Mouse (Mus musculus) embryonic fibroblast, embryonic 13.5 days (primary cell): ENCODE data around the gene Snai3. TPM values are rescaled to one million over a fixed set of nuclear protein-coding genes. Genes with fewer than 3 reads are reported as not detected.

ENCODE experiments used
- H3K27ac ChIP-seq: 2 replicates; pipeline ENCODE4 v1.5.1; 2012; ENCODE audit warnings: low read length, control low read depth, inconsistent platforms; ENCODE audit not compliant: insufficient read depth
- H3K4me1 ChIP-seq: 2 replicates; pipeline ENCODE4 v1.6.1; 2011; ENCODE audit warnings: low read length; ENCODE audit not compliant: control insufficient read depth, insufficient read depth
- H3K4me3 ChIP-seq: 2 replicates; pipeline ENCODE4 v1.5.1; 2011; ENCODE audit warnings: mild to moderate bottlenecking, control low read depth, low read length; ENCODE audit not compliant: insufficient read depth
- CTCF ChIP-seq: IDR thresholded peaks from 2 replicates; pipeline ENCODE4 v1.5.1; 2011; ENCODE audit warnings: mild to moderate bottlenecking, control low read depth, low read length, moderate library complexity, borderline replicate concordance; ENCODE audit not compliant: insufficient read depth
- POLR2A ChIP-seq: IDR thresholded peaks from 2 replicates; pipeline ENCODE4 v1.6.1; 2011; ENCODE audit warnings: low read depth, mild to moderate bottlenecking, control low read depth, low read length, moderate library complexity
- polyA plus RNA-seq: library from polyadenylated mRNA; stranded (reverse); fragments of >200 nt; gene quantifications from 2 replicates; pipeline ENCODE4 v1.2.4, GENCODE M21; 2011; ENCODE audit warnings: low read depth; ENCODE audit not compliant: missing spikeins, insufficient read length

Snai3 gene
- polyA plus RNA-seq, 1 experiment, result not detected

DNA sequence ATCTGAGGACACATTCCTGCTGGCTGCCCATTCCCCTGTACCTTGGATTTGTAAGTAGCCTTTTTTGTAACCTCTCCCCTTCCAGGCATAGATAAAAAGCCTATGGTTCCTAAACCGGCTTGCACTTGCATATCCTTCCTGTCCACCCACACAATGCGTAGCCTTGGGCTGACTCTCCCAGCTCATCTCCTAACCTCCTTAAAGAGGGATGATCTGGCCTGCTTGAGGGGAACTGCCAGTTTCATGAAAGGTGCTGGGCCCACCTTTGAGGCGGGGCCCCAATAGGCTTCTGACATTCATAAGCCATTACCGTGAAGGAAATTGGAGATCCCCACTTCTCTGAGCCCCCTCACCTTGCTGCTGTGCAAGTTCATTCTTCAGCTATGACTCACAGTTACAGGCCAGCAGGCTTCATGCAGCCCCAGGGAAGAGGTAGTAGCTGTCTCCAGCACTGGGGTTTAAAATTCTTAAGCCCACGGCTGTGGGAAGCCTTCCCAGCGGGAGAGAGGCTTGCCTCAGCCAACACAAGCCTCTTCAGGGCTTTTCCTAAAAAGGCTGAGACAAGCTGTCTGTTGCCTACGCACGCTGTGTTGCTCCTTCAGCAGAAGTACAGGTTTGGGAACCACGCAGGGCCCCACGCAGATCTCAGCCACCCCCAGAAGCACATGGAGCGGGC, 1.1 kb upstream of the Snai3 start:
- Histone ChIP-seq H3K4me1 (peaks cover 21% of the 10 kb centered on the region), H3K4me3 (no peak overlapping the region), H3K27ac (peak overlapping the region; percentile 65)
- no peak for TF ChIP-seq CTCF
- no peak for TF ChIP-seq POLR2A

- Histone ChIP-seq H3K27ac (no peak overlapping the region), H3K4me1 (peaks cover 21% of the 10 kb centered on the region), H3K4me3 (no peak overlapping the region)
- no peak for TF ChIP-seq POLR2A
- no peak for TF ChIP-seq CTCF
Observed at GRCm38 (mm10) chr8:122459990-122460389, 543 bp downstream of the Snai3 start.

DNA sequence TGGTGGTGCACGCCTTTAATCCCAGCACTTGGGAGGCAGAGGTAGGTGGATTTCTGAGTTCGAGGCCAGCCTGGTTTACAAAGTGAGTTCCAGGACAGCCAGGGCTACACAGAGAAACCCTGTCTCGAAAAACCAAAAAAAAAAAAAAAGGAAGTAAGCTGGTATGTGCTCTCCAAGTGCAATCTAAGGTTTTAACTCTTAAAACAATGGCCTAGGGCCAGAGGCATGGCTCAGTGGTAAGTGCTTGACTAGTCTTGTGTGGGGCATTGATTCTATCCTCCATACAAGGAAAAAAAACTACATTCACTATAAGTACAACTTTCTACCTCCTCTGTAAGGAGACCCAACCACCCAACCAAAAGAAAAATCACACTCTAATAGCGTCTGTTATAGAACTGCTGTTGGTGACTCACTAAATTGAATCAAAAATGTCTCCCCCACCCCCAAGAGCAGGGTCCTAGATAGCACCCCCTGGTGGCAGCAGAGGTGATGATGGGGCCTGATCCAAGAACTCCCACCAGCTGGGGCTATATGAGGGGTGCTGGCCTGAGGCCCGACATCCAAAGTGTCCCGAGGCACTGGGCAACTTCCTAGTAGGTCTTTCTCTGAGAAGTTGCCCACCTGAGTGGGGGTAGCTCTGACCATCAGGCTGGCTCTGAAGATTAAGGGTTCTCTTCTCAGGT, 1.2 kb downstream of the Snai3 start:
- Histone ChIP-seq H3K4me3 (no peak overlapping the region), H3K4me1 (peaks cover 21% of the 10 kb centered on the region), H3K27ac (no peak overlapping the region)
- TF ChIP-seq CTCF (no peak), POLR2A (no peak)

DNA sequence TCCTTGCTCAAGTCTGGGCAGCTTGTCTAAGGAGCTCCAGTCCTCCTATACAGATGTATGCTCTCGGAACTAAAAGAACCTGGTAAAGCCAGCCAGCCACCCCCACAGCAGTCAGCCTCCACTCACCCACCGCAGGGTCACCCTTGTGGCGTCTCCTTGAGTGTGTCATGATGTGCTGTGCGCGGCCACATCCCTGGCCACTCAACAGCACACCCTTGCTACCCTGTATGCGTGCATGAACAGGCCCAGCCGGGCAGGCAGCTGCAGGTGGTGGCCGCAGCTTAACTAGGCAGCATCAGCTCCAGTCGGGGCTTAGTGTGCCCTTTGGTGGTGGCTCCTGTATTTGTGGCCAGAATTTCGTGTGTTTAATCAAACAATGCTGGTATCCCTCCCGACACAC, 3.4 kb downstream of the Snai3 start:
- no peak overlapping the region for H3K27ac ChIP-seq
- TF ChIP-seq CTCF, result no peak
- no peak for TF ChIP-seq POLR2A
- H3K4me3 ChIP-seq, result no peak overlapping the region
- peaks cover 11% of the 10 kb centered on the region for H3K4me1 ChIP-seq

- H3K27ac ChIP-seq, result no peak overlapping the region
- H3K4me3 ChIP-seq, result no peak overlapping the region
- TF ChIP-seq POLR2A, result no peak
- no peak for TF ChIP-seq CTCF
- no peaks in the 10 kb centered on the region for H3K4me1 ChIP-seq
Observed at GRCm38 (mm10) chr8:122454409-122454808, 6.1 kb downstream of the Snai3 start.

- Histone ChIP-seq H3K4me3 (no peak overlapping the region), H3K27ac (no peak overlapping the region), H3K4me1 (no peaks in the 10 kb centered on the region)
- TF ChIP-seq POLR2A (no peak), CTCF (no peak)
Observed at GRCm38 (mm10) chr8:122452154-122452553, 8.4 kb downstream of the Snai3 start.

- TF ChIP-seq CTCF (no peak), POLR2A (no peak)
- no peak overlapping the region for H3K27ac ChIP-seq
Observed at GRCm38 (mm10) chr8:122451161-122451703, 9.3 kb downstream of the Snai3 start.

GRCm38 (mm10) chr8:122445203-122445602, 15.3 kb downstream of the Snai3 start:
- no peak overlapping the region for H3K4me3 ChIP-seq
- peak; percentile 37; the same call in 1 of the 2 replicates for TF ChIP-seq CTCF
- 0 out of 2 replicates have a peak, but pooled peaks have one; percentile 11 for TF ChIP-seq POLR2A
- no peak overlapping the region for H3K27ac ChIP-seq
- H3K4me1 ChIP-seq, result no peaks in the 10 kb centered on the region

More at GRCm38 (mm10) chr8:122451161-122451703, 9.3 kb downstream of the Snai3 start:
- Histone ChIP-seq H3K4me3 (no peak overlapping the region), H3K4me1 (no peaks in the 10 kb centered on the region)

DNA sequence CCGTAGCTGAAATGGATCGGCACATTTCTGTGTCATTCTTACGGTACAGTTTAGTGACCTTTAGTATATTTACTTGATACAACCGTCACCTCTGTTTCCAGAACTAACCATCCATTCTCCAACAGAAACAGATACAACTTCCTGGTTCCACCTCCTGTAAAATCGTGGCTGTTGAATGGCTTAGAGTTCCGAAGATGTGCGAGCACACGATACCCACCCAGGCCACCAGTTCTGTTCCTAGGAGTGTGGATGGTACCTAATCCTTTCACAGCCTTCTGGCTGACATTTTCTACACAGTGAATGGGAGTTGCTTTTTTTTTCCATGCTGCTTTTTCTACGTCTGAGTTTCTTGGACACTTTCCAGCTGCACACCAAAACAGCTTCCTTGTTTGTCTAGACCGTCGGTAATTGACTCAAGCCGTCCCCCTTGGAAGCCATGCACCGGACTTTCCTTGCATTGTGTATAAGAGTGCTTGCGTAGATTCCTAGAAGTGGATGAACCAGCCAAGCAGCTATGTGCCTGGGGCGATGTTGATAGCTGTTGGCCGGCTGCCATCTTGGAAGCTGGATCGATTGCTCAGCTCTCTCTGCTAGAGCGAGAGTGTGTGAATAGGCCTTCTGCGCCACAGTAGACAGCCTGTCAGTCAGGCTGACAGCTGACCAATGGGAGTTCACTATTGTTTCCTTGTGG, 16.3 kb downstream of the Snai3 start:
- peak overlapping the region; percentile 62 for H3K27ac ChIP-seq
- no peaks in the 10 kb centered on the region for H3K4me1 ChIP-seq
- TF ChIP-seq CTCF (no peak), POLR2A (peak; percentile 28; the same call in 1 of the 2 replicates)

More for the DNA sequence above, 16.3 kb downstream of the Snai3 start:
- H3K4me3 ChIP-seq, result peak overlapping the region; percentile 53
